8 mouse cellular contexts compared by ENCODE assay signal in genomic region chr19:24134991-24135390, GRCm38 (mm10).
A peak's percentile ranks its signal among the peaks of the same experiment; 100 is the strongest.
DNase-seq lines count a peak whose midpoint lies in the region; ATAC-seq lines count a peak whose summit lies in the region.

No protein-coding gene starts in this region.

- H3K27ac ChIP-seq in heart, embryonic 15.5 days: no peak overlapping the region
- H3K27ac ChIP-seq in embryonic facial prominence, embryonic 14.5 days (replicated peaks; ENCODE audit: low read depth, low read length): no peak overlapping the region
- H3K27ac ChIP-seq in intestine, embryonic 16.5 days (ENCODE audit: low read length): no peak overlapping the region

- peak overlapping the region; percentile 21 for H3K4me3 ChIP-seq in heart, embryonic 15.5 days
- H3K4me3 ChIP-seq in embryonic facial prominence, embryonic 14.5 days (ENCODE audit: low read depth, low read length): peak overlapping the region; percentile 32
- peak overlapping the region; percentile 10; the same call in 1 of the 2 replicates for H3K4me3 ChIP-seq in intestine, embryonic 16.5 days (ENCODE audit: low read length)

- DNase-seq in heart, adult 9 months (ENCODE audit: low spot score in 2 of 2): no peak
- DNase-seq in embryonic facial prominence, embryonic 14.5 days (ENCODE audit: low spot score): peak; percentile 40
- peak; percentile 43 for DNase-seq in neural tube, embryonic 10.5 days (ENCODE audit: extremely low spot score, low spot score)
- no peak for DNase-seq in layer of hippocampus, adult 9-11 months
- no peak for DNase-seq in cerebellum, adult 8-10 months
- DNase-seq in right cerebral cortex, adult 18-20 months: no peak

- H3K4me2 ChIP-seq in heart, embryonic 15.5 days: peak overlapping the region; percentile 50
- peak overlapping the region; percentile 56 for H3K4me2 ChIP-seq in embryonic facial prominence, embryonic 14.5 days (ENCODE audit: low read depth, low read length)
- H3K4me2 ChIP-seq in intestine, embryonic 16.5 days (ENCODE audit: low read depth, low read length): peak overlapping the region; percentile 46

- ATAC-seq in heart, embryonic 15.5 days (replicated peaks; ENCODE audit: insufficient number of reproducible peaks, insufficient read depth, low FRiP score, low read depth): no peak
- no peak for ATAC-seq in embryonic facial prominence, embryonic 14.5 days (ENCODE audit: low read depth)
- ATAC-seq in intestine, embryonic 16.5 days: no peak; the same call in 1 of the 2 replicates

- peaks cover 17% of the 10 kb centered on the region for H3K4me1 ChIP-seq in heart, embryonic 15.5 days (replicated peaks)
- peaks cover 7% of the 10 kb centered on the region; the same call in 1 of the 2 replicates for H3K4me1 ChIP-seq in embryonic facial prominence, embryonic 14.5 days (ENCODE audit: control insufficient read depth, insufficient read depth, low read length)
- peaks cover 6% of the 10 kb centered on the region; the same call in 1 of the 2 replicates for H3K4me1 ChIP-seq in intestine, embryonic 16.5 days (ENCODE audit: control insufficient read depth, insufficient read depth, low read length)

- no peaks in the 10 kb centered on the region for H3K27me3 ChIP-seq in heart, embryonic 15.5 days
- no peaks in the 10 kb centered on the region for H3K27me3 ChIP-seq in embryonic facial prominence, embryonic 14.5 days (replicated peaks; ENCODE audit: control insufficient read depth, insufficient read depth, low read length)
- H3K27me3 ChIP-seq in intestine, embryonic 16.5 days (replicated peaks; ENCODE audit: control insufficient read depth, insufficient read depth, low read length): no peaks in the 10 kb centered on the region

- no peak overlapping the region for H3K9ac ChIP-seq in heart, embryonic 15.5 days
- peak overlapping the region; percentile 37; the same call in 1 of the 2 replicates for H3K9ac ChIP-seq in embryonic facial prominence, embryonic 14.5 days (ENCODE audit: low read depth, low read length)
- 0 out of 2 replicates have a peak overlapping the region, but pooled peaks have one; percentile 32 for H3K9ac ChIP-seq in intestine, embryonic 16.5 days (ENCODE audit: low read depth, low read length)

- no peaks in the 10 kb centered on the region for H3K9me3 ChIP-seq in heart, embryonic 15.5 days (replicated peaks)
- no peaks in the 10 kb centered on the region for H3K9me3 ChIP-seq in embryonic facial prominence, embryonic 14.5 days (ENCODE audit: control insufficient read depth, low read length)
- no peaks in the 10 kb centered on the region for H3K9me3 ChIP-seq in intestine, embryonic 16.5 days (ENCODE audit: control insufficient read depth, low read length)

- peaks cover 29% of the 10 kb centered on the region for H3K36me3 ChIP-seq in heart, embryonic 15.5 days
- H3K36me3 ChIP-seq in embryonic facial prominence, embryonic 14.5 days (ENCODE audit: control insufficient read depth, insufficient read depth, low read length): peaks cover 18% of the 10 kb centered on the region
- peaks cover 10% of the 10 kb centered on the region for H3K36me3 ChIP-seq in intestine, embryonic 16.5 days (ENCODE audit: control insufficient read depth, insufficient read depth, low read length)

- 27% methylated on average over 10 of the region's 10 CpGs for WGBS in heart, embryonic 15.5 days
- 35% methylated on average over 10 of the region's 10 CpGs for WGBS in embryonic facial prominence, embryonic 14.5 days
- 23% methylated on average over 10 of the region's 10 CpGs for WGBS in intestine, embryonic 16.5 days

Comparison
In these comparisons a context has a peak if more than half of its experiments do, and no peak if none do; other contexts are left out.
1. DNase-seq: peak in embryonic facial prominence, embryonic 14.5 days (single experiment) and neural tube, embryonic 10.5 days (single experiment); none in heart, adult 9 months (0 of 2), layer of hippocampus, adult 9-11 months (single experiment), cerebellum, adult 8-10 months (single experiment) and right cerebral cortex, adult 18-20 months (single experiment).
2. Peak in every context shown above with its lines, with median percentiles within 50 percentile points of each other: H3K4me2 ChIP-seq and H3K4me3 ChIP-seq.